Mouse (Mus musculus): ENCODE measurements around the gene Dlk1.
"Not testable (repeated sequence)": the region's sequence is repeated elsewhere in the genome, so short reads cannot be mapped to it uniquely, and the experiment has no call there.

Dlk1 gene

GRCm38 (mm10) chr12:109475501-109475900 lies 22.9 kb downstream of the Dlk1 start:
- DNase-seq (ENCODE audit: low read depth) = no peak

DNA sequence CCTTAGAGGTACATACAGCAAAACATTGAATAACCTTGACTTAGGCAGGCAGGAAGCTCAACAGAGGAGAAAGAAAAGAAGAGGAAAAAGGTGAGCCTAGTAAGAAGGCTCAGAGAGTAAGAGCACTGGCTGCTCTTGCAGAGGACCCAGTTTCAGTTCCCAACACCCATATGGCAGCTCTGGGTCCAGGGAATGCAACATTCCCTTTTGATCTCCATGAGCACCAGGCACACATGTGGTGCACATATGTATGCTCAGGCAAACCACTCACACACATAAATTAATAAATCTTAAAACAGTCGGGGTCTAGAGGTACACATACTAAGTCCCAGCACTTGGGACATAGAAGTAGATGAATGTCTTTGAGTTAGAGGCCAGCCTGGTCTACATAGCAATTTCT lies 33.9 kb downstream of the Dlk1 start:
- DNase-seq (ENCODE audit: low read depth) = not testable (repeated sequence)

GRCm38 (mm10) chr12:109491701-109492100 lies 39.1 kb downstream of the Dlk1 start:
- no peak for DNase-seq (ENCODE audit: low read depth)

DNA sequence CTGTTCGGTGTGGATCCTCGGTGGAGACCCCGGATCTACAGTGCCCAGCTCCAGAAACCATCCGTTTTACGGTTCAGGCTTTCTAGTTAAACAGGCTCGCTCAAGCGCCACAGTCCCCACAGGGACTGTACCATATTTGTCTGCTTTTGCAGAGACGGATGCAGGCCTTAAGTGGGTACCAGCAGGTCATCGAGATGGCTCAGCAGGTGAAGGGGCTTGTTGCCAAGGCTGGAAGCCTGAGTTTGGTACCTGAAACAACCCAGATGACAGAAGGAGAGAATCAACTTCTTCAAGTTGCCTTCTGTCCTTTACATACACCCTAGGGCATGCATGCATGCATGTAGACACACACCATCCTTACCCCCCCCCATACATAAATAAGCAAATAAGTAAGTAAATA lies 40.8 kb downstream of the Dlk1 start:
- DNase-seq (ENCODE audit: low read depth) = no peak

DNA sequence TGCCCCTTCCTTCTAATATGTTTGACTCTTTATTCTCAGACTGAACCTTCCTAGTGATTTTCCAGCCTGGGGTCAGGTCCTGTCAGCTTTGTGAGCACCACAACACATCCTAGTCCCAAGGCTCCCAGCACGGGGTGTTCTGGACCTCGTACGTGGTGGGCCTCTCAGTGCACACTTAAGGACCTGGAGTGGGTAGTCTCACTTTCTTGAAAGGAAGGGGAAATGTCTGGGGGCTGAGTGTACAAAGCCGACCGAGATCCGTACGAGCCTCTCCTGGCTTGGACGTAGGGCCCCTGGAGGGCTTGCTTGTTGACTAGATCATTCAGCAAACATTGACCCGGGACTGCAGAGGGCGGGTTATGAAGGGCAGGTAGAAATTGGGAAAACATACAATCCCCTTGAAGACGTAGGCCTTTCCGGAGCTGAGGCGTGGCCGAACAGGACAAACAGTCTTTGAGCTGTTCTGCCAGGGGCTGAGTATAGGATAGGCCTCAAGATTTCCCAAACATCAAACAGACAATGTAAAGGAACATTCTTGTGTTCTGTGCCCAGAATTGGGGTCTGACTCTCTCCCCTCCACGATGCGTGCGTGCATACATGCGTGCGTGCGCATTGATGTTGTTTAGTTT lies 42.5 kb downstream of the Dlk1 start:
- no peak for DNase-seq (ENCODE audit: low read depth)

GRCm38 (mm10) chr12:109496397-109496796 lies 43.8 kb downstream of the Dlk1 start:
- DNase-seq (ENCODE audit: low read depth) = no peak

DNA sequence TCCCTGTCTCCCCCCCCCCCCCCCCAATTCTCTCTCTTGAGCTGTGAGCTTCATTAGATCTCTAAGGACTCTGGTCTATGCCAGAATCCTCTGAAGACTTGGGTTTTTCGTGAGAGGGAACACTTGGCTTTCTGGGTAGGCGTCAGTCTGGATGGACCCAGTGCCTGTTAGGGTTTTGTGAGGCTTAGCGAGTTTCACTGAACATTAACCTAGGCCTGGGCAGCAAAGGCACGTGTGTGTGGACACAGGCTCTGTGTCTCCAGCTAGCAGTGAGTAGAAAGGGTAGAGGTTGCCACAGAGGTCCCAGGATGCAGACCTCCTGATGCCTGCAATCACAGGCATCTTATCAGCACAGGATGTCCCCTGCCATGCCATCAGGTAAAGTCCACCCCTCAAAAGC lies 48.4 kb downstream of the Dlk1 start:
- DNase-seq (ENCODE audit: low read depth) = no peak

DNA sequence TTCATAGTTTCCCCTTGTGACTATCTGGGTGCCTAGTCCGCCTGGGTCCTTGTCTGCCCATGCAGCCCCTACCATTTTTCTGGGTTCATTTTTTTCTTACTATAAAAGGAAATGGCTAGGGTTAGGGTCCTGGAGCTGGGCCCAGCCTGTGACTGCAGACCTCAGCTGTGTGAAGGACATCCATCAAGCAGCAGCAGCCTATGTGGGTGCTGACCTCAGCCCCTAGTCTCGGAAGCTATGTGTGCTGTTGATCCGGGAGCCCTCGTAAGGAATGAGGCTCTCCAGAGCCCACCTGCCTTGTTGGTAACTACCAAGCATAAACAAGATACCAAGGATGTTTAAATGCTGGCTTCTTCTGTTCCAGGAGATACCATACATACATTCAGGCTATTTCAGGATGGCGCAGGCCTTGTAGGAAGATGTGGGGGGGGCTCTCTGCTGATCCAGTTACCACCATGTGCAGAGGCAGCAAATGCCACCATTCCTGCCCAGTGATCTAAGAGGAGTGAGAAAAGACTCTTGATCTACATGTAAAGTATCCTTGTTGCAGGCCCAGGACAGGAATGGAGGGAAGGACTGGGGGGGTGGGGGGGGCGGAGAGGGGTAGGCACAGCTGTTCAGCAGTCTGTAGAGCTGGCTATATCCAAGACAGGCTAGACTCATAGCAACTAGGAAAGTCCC lies 49.9 kb downstream of the Dlk1 start:
- no peak for DNase-seq (ENCODE audit: low read depth)

DNA sequence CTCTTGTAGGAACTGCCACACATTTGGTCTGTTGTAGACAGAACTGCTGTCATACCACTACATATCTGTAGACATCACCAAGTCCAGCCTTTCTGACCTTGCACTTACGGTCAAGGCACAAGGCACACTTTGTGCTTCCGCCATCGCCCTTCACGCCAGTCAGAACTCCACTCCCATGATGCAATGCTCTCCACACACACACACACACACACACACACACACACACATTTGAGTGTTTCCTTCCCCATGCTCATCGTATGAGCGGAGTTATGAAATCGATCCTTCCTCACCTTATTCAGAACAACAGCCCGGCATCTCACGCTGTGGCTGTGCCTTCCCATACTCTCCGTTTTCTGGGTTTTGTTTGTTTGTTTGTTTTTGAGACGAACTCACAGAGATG lies 55.1 kb downstream of the Dlk1 start:
- no peak for DNase-seq (ENCODE audit: low read depth)

DNA sequence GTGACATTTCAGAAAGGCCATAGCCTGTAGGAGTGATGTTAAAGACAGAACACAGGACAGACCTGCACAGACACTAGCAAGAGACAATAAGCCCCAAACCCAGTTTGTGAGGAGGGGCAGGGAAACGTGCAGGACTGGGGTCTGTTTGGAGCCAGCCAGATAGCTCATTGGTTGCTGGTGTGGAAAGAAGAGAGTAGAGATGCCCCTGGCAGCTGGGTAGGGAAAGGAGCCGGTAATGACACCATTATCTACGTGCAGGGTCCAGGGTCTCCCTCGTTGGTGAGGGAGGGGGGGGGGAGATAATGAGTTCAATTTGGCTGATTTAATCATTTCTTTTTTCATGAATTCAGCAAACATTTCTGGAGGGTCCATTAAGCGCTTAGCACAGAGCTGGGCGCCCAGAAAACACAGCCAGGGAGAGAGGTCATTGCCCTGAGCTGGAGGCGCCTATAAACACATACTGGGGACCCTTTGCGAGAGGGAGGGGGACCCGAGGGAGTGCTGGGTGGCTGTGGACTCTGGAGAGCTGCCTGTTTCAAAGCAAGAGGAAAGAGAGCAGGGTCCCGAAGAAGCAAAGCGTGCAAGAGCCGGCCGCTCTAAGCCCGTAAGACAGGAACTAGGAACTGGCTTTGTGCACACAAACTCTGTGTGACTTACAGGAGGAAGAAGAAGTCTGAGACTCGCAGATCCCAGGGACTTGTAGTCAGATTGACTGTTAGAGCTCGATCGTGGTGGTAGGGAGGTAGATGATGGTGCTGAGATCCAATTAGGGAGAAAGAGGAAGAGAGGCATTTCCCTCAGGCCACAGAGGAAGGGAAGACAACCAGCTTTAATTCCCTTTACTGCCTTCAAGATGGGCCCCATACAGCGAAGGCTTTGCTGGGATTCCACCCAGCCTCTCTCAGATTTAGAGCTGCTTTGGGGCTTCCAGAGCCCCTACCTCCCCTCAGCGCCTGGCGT lies 56.2 kb downstream of the Dlk1 start:
- DNase-seq (ENCODE audit: low read depth) = no peak

- no peak for DNase-seq (ENCODE audit: low read depth)
These were observed 57.0 kb downstream of the Dlk1 start for GRCm38 (mm10) chr12:109509531-109510137.

DNA sequence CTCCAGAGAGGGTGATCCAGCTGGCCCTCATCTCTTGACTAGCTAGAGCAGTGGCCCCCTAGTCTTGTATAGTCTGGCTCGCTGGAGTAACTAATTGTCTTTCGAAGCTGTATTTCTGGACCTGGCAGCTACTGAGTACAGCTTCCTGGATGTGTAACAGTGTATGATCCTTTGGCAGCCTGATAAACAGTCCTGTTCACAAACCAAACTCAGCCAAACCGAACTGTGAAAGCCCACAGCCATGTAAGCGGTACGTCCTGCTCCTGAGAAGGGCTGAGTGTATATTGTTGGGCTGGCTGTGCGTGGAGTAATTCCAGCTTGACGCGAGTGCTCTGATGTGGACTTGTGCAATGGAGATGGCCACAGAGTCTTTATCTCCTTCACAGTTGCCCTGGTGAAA lies 57.6 kb downstream of the Dlk1 start:
- no peak for DNase-seq (ENCODE audit: low read depth)

DNA sequence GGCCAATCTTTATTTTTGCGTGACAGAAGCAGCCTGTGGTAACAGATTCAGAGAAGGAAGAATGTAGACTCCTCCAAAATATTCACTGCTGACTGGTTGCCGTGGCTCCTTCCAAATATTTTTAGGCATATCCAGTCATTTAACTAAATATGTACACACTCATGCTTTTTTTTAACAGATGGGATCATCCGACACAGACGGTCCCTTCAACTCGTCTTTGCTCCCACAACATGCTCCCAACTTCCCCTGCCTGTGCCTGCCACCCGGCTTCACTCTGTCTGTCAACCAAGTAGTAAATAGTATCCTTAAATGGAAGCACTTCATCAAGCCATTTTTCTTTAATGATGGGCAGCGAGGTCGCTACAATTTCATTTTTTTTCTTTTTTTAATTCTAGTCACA lies 58.8 kb downstream of the Dlk1 start:
- DNase-seq (ENCODE audit: low read depth) = no peak

GRCm38 (mm10) chr12:109512151-109512907 lies 59.7 kb downstream of the Dlk1 start:
- no peak for DNase-seq (ENCODE audit: low read depth)
